Mouse (Mus musculus) megakaryocyte, embryonic 14.5 days (primary cell): Measurements from ENCODE around the gene Npas3. TPM values are rescaled to one million over a fixed set of nuclear protein-coding genes. Genes with fewer than 3 reads are reported as not detected.

ENCODE experiments used
- H3K27me3 ChIP-seq: replicated peaks from 2 replicates; pipeline ENCODE3; 2012; ENCODE audit warnings: inconsistent platforms
- H3K36me3 ChIP-seq: replicated peaks from 2 replicates; pipeline ENCODE3; 2012; ENCODE audit warnings: low read length, inconsistent platforms, mixed read lengths
- H3K4me1 ChIP-seq: 2 replicates; pipeline ENCODE4 v1.6.1; 2012; ENCODE audit warnings: inconsistent platforms
- H3K4me3 ChIP-seq: replicated peaks from 2 replicates; pipeline ENCODE3; 2012; ENCODE audit warnings: moderate library complexity, mild to moderate bottlenecking, inconsistent platforms
- H3K9me3 ChIP-seq: 2 replicates; pipeline ENCODE4 v1.6.1; 2012; ENCODE audit warnings: inconsistent platforms
- FLI1 ChIP-seq: IDR thresholded peaks from 2 replicates; pipeline ENCODE4 v1.6.1; 2012; ENCODE audit warnings: low read length, inconsistent platforms, mixed read lengths
- GATA1 ChIP-seq: IDR thresholded peaks from 3 replicates; pipeline ENCODE4 v1.6.1; 2012; ENCODE audit warnings: mixed read lengths, low read length, inconsistent platforms, borderline replicate concordance
- polyA plus RNA-seq: library from polyadenylated mRNA; stranded (reverse); fragments of >175 nt; gene quantifications from 2 replicates; pipeline ENCODE4 v1.2.3, GENCODE M21; 2012; ENCODE audit warnings: low replicate concordance; ENCODE audit not compliant: insufficient read depth

The Npas3 gene
- polyA plus RNA-seq, 1 experiment: not detected

DNA sequence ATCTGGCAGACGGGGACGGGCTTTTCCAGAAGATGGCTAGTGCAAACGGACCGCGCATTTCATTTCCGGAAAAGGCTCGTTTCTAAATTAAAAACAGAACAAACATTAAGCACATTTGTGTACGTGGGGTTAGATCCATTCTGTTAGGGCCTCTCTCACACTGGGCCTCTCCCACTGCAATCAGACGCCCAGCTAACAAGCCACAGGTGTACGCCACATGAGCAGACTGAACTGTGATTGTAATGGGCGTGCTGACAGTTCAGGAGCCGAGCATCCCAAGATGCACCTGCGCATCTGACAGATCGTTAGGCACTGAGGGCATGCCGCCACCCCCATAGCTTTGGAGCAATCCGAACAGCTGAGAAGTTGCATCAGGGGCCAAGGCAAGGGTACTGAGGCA is 816.5 kb downstream of the Npas3 start:
- H3K36me3 ChIP-seq: no peaks in the 10 kb centered on the region
- H3K9me3 ChIP-seq: peaks cover 24% of the 10 kb centered on the region
- peaks cover 19% of the 10 kb centered on the region for H3K4me1 ChIP-seq
- peak overlapping the region; percentile 13 for H3K4me3 ChIP-seq
- peaks cover 57% of the 10 kb centered on the region for H3K27me3 ChIP-seq
- TF ChIP-seq GATA1: no peak
- TF ChIP-seq FLI1: no peak

- Histone ChIP-seq H3K27me3 (peaks cover 58% of the 10 kb centered on the region), H3K4me1 (peaks cover 19% of the 10 kb centered on the region), H3K9me3 (peaks cover 24% of the 10 kb centered on the region), H3K36me3 (no peaks in the 10 kb centered on the region), H3K4me3 (no peak overlapping the region)
- TF ChIP-seq FLI1: no peak
- TF ChIP-seq GATA1: no peak
Observed at GRCm38 (mm10) chr12:54065607-54066006, 817.1 kb downstream of the Npas3 start.

- Histone ChIP-seq H3K4me3 (peak overlapping the region; percentile 88), H3K4me1 (peaks cover 16% of the 10 kb centered on the region), H3K36me3 (no peaks in the 10 kb centered on the region), H3K9me3 (peaks cover 24% of the 10 kb centered on the region), H3K27me3 (peaks cover 50% of the 10 kb centered on the region)
- TF ChIP-seq GATA1 (no peak), FLI1 (no peak)
Observed at GRCm38 (mm10) chr12:54067419-54067818, 818.9 kb downstream of the Npas3 start.

DNA sequence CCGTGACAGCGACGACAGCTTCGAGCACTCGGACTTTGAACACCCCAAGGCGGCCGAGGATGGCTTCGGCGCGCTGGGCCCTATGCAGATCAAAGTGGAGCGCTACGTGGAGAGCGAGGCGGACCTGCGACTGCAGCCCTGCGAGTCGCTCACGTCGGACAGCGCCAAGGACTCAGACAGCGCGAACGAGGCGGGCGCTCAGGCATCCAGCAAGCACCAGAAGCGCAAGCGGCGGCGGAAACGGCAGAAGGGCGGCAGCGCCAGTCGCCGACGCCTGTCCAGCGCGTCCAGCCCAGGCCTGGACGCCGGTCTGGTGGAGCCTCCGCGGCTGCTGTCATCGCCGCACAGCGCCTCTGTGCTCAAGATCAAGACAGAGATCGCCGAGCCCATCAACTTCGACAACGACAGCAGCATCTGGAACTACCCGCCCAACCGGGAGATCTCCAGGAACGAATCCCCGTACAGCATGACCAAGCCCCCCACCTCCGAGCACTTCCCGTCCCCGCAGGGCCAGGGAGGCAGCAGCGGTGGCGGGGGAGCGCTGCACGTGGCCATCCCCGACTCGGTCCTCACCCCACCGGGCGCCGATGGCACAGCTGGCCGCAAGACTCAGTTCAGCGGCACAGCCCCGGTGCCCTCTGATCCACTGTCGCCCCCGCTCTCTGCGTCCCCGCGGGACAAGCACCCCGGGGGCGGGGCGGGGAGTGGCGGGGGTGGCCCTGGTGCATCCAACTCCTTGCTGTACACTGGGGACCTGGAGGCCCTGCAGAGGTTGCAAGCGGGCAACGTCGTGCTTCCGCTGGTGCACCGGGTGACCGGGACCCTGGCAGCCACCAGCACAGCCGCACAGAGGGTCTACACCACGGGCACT is 819.6 kb downstream of the Npas3 start:
- H3K4me3 ChIP-seq: peak overlapping the region; percentile 88
- no peaks in the 10 kb centered on the region for H3K36me3 ChIP-seq
- peaks cover 16% of the 10 kb centered on the region for H3K4me1 ChIP-seq
- TF ChIP-seq GATA1 (no peak), FLI1 (no peak)
- peaks cover 46% of the 10 kb centered on the region for H3K27me3 ChIP-seq
- H3K9me3 ChIP-seq: peaks cover 24% of the 10 kb centered on the region

GRCm38 (mm10) chr12:54068757-54069146 is 820.3 kb downstream of the Npas3 start:
- Histone ChIP-seq H3K4me1 (peaks cover 16% of the 10 kb centered on the region), H3K9me3 (peaks cover 24% of the 10 kb centered on the region), H3K4me3 (peak overlapping the region; percentile 88), H3K27me3 (peaks cover 48% of the 10 kb centered on the region), H3K36me3 (no peaks in the 10 kb centered on the region)
- TF ChIP-seq GATA1 (no peak), FLI1 (no peak)

DNA sequence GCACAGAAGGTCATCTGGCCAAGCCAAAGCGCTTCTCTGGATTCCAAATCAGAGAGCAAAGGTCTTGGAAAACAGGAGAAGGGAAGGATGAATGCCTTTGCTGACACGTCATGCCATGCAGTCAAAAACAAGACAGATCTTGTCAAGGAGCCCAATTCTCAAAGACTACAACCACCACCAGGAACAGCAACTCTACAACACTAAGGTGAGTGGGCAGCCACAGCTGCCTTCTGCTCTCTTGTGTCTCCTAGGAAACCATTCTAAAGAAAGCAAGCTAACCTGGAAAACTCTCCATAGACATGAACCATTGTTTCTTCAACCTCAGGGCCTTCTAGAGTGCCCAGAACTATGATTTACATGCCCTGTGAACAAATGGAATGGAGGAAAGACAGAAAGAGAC is 825.5 kb downstream of the Npas3 start:
- H3K4me1 ChIP-seq: no peaks in the 10 kb centered on the region; the same call in 1 of the 2 replicates
- H3K9me3 ChIP-seq: peaks cover 8% of the 10 kb centered on the region
- no peak overlapping the region for H3K4me3 ChIP-seq
- no peak for TF ChIP-seq GATA1
- TF ChIP-seq FLI1: no peak
- H3K36me3 ChIP-seq: no peaks in the 10 kb centered on the region
- H3K27me3 ChIP-seq: peaks cover 14% of the 10 kb centered on the region

- TF ChIP-seq FLI1 (no peak), GATA1 (no peak)
- Histone ChIP-seq H3K9me3 (peaks cover 9% of the 10 kb centered on the region), H3K27me3 (peaks cover 10% of the 10 kb centered on the region), H3K4me3 (no peak overlapping the region), H3K4me1 (no peaks in the 10 kb centered on the region), H3K36me3 (no peaks in the 10 kb centered on the region)
Observed at GRCm38 (mm10) chr12:54080996-54081395, 832.5 kb downstream of the Npas3 start.

- TF ChIP-seq FLI1 (no peak), GATA1 (no peak)
- H3K4me3 ChIP-seq: no peak overlapping the region
- no peaks in the 10 kb centered on the region for H3K36me3 ChIP-seq
- H3K27me3 ChIP-seq: peaks cover 31% of the 10 kb centered on the region
- peaks cover 6% of the 10 kb centered on the region for H3K4me1 ChIP-seq
- peaks cover 4% of the 10 kb centered on the region; the same call in 1 of the 2 replicates for H3K9me3 ChIP-seq
Observed at GRCm38 (mm10) chr12:54093729-54094128, 845.3 kb downstream of the Npas3 start.

GRCm38 (mm10) chr12:54096492-54096891 is 848.0 kb downstream of the Npas3 start:
- no peak for TF ChIP-seq GATA1
- TF ChIP-seq FLI1: no peak
- Histone ChIP-seq H3K27me3 (peaks cover 27% of the 10 kb centered on the region), H3K4me3 (no peak overlapping the region), H3K4me1 (peaks cover 17% of the 10 kb centered on the region), H3K9me3 (peaks cover 12% of the 10 kb centered on the region), H3K36me3 (peaks cover 15% of the 10 kb centered on the region)

DNA sequence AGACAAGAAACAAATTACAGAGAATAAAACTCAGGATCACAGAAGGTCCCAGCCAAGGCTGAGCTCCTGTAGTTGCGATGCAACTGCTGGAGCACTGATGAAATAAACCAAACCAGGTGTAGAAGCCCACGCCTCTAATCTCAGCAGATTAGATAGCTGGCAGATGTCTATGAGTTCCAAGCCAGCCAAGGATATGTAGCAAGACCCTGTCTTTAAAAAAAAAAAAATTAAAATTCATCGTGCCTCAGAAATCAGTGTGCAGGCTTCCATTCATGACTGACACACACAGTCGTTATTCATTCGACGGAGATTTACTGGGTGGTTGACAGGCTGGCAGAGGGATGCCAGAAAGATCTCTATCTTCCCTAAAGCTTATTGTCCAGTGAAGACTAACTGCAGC is 849.7 kb downstream of the Npas3 start:
- Histone ChIP-seq H3K36me3 (peaks cover 15% of the 10 kb centered on the region), H3K4me1 (peaks cover 27% of the 10 kb centered on the region), H3K4me3 (no peak overlapping the region), H3K27me3 (peaks cover 21% of the 10 kb centered on the region), H3K9me3 (peaks cover 12% of the 10 kb centered on the region)
- no peak for TF ChIP-seq FLI1
- no peak for TF ChIP-seq GATA1
